In genomic region chr11:120418592-120418991, GRCm38 (mm10) we compare ENCODE assay signal across 42 mouse cellular contexts. TPM values are rescaled to one million over a fixed set of nuclear protein-coding genes. Genes with fewer than 3 reads are reported as not detected.
"Had no signal": no experiment of that assay in that cellular context is flagged by ENCODE, and none has a peak within 500 bp of the region (broad histone marks: within the 10 kb centered on the region; RNA-seq: fewer than 3 reads in every experiment).

No protein-coding gene starts in this region.

- ATAC-seq: hindbrain, embryonic 16.5 days; hindbrain, postnatal 0 days; inflammation-experienced regulatory T-cells, adult 6 months; intestine, embryonic 15.5 days; intestine, embryonic 16.5 days; intestine, postnatal 0 days had no signal

- H3K4me1 ChIP-seq: hindbrain, embryonic 10.5 days; hindbrain, embryonic 12.5 days; hindbrain, embryonic 13.5 days; hindbrain, embryonic 15.5 days had no signal

- H3K27ac ChIP-seq: heart, embryonic 10.5 days; hindbrain, embryonic 10.5 days; hindbrain, embryonic 12.5 days; hindbrain, embryonic 13.5 days; hindbrain, embryonic 14.5 days; hindbrain, embryonic 15.5 days; hindbrain, postnatal 0 days; intestine, embryonic 15.5 days; kidney, embryonic 15.5 days; kidney, postnatal 0 days; layer of hippocampus, adult 2 months; left cerebral cortex, adult 2 months had no signal

- H3K9me3 ChIP-seq: heart, embryonic 10.5 days; heart, embryonic 12.5 days; heart, embryonic 15.5 days; hindbrain, embryonic 10.5 days; hindbrain, embryonic 12.5 days; hindbrain, embryonic 13.5 days; hindbrain, embryonic 15.5 days; intestine, embryonic 15.5 days; kidney, embryonic 15.5 days had no signal

- H3K27me3 ChIP-seq: heart, embryonic 12.5 days; heart, embryonic 15.5 days; hindbrain, embryonic 12.5 days; hindbrain, embryonic 13.5 days; hindbrain, embryonic 15.5 days; intestine, embryonic 15.5 days; kidney, embryonic 15.5 days had no signal

- H3K9ac ChIP-seq: heart, embryonic 12.5 days; heart, embryonic 15.5 days; hindbrain, embryonic 12.5 days; hindbrain, embryonic 13.5 days; hindbrain, embryonic 14.5 days; hindbrain, embryonic 15.5 days; intestine, embryonic 15.5 days; kidney, embryonic 15.5 days had no signal

- H3K4me2 ChIP-seq: heart, embryonic 11.5 days; heart, embryonic 12.5 days; heart, embryonic 15.5 days; hindbrain, embryonic 12.5 days; hindbrain, embryonic 13.5 days; hindbrain, embryonic 14.5 days; hindbrain, embryonic 15.5 days; intestine, embryonic 15.5 days; kidney, embryonic 15.5 days had no signal

- DNase-seq: heart, postnatal 10 days; heart, postnatal 14 days; heart, postnatal 4 days; kidney, adult 11 months; kidney, adult 18-20 months; kidney, adult 2 months; kidney, adult 8-10 months; kidney, adult 9 months; kidney, postnatal 10 days; kidney, postnatal 14 days; kidney, postnatal 25 days; kidney, postnatal 36 days; kidney, postnatal 4 days; layer of hippocampus, adult 9-11 months; layer of hippocampus, postnatal 36 days had no signal

- H3K4me3 ChIP-seq: heart, embryonic 10.5 days; heart, embryonic 12.5 days; heart, embryonic 15.5 days; hindbrain, embryonic 10.5 days; hindbrain, embryonic 12.5 days; hindbrain, embryonic 13.5 days; hindbrain, embryonic 15.5 days; intestine, embryonic 15.5 days; kidney, embryonic 15.5 days; layer of hippocampus, adult 2 months; left cerebral cortex, adult 2 months had no signal

RNA-seq across cellular contexts. Expression of gene Tspan10, which starts 23.9 kb away (rescaled TPM):
- total RNA-seq: hematopoietic stem cell, adult 5-6 weeks; hindbrain, postnatal 0 days; layer of hippocampus, adult 18-20 months had no signal
- polyA plus RNA-seq: heart, embryonic 10.5 days; heart, embryonic 11.5 days; heart, embryonic 12.5 days; heart, embryonic 14.5 days; heart, embryonic 16.5 days; hindbrain, embryonic 11.5 days; hindbrain, embryonic 12.5 days; hindbrain, embryonic 13.5 days; hindbrain, embryonic 14.5 days; hindbrain, embryonic 15.5 days; hindbrain, embryonic 16.5 days; hindbrain, postnatal 0 days; intestine, embryonic 14.5 days; intestine, embryonic 15.5 days; intestine, embryonic 16.5 days; intestine, postnatal 0 days; kidney, embryonic 14.5 days; kidney, embryonic 15.5 days; kidney, embryonic 16.5 days; kidney, postnatal 0 days had no signal

RNA-seq across cellular contexts. Expression of gene Pde6g, which starts 34.7 kb away (rescaled TPM):
- total RNA-seq: hematopoietic stem cell, adult 5-6 weeks; hindbrain, postnatal 0 days had no signal
- polyA plus RNA-seq: hindbrain, embryonic 12.5 days; intestine, embryonic 14.5 days had no signal
